In genomic region chrX:140953618-140954017, GRCm38 (mm10) we compare ENCODE assay signal across 34 mouse cellular contexts. TPM values are rescaled to one million over a fixed set of nuclear protein-coding genes. Genes with fewer than 3 reads are reported as not detected.
DNase-seq lines count a peak whose midpoint lies in the region; ATAC-seq lines count a peak whose summit lies in the region.
"Had no signal": no experiment of that assay in that cellular context is flagged by ENCODE, and none has a peak within 500 bp of the region (broad histone marks: within the 10 kb centered on the region; RNA-seq: fewer than 3 reads in every experiment).

No protein-coding gene starts in this region.

- no peaks in the 10 kb centered on the region for H3K9me3 ChIP-seq in liver, embryonic 15.5 days (replicated peaks)
- H3K9me3 ChIP-seq in forebrain, embryonic 16.5 days (ENCODE audit: control insufficient read depth, low read length), result no peaks in the 10 kb centered on the region
- H3K9me3 ChIP-seq: embryonic facial prominence, embryonic 13.5 days; G1E; intestine, embryonic 15.5 days; neural tube, embryonic 13.5 days had no signal

- H3K27me3 ChIP-seq in liver, embryonic 15.5 days, result no peaks in the 10 kb centered on the region
- no peaks in the 10 kb centered on the region; the same call in 1 of the 2 replicates for H3K27me3 ChIP-seq in forebrain, embryonic 16.5 days (replicated peaks; ENCODE audit: control insufficient read depth, insufficient read depth, low read length)
- H3K27me3 ChIP-seq: CH12.LX; intestine, embryonic 15.5 days had no signal

- peak overlapping the region; percentile 67 for H3K4me3 ChIP-seq in liver, embryonic 15.5 days (replicated peaks)
- no peak overlapping the region for H3K4me3 ChIP-seq in forebrain, embryonic 16.5 days (replicated peaks; ENCODE audit: low read length)
- H3K4me3 ChIP-seq: embryonic facial prominence, embryonic 13.5 days; intestine, embryonic 15.5 days; neural tube, embryonic 13.5 days had no signal

- peak overlapping the region; percentile 46 for H3K9ac ChIP-seq in liver, embryonic 15.5 days
- no peak overlapping the region for H3K9ac ChIP-seq in forebrain, embryonic 16.5 days (replicated peaks; ENCODE audit: low read depth, low read length)
- H3K9ac ChIP-seq: embryonic facial prominence, embryonic 13.5 days; forebrain, postnatal 0 days; intestine, embryonic 15.5 days; neural tube, embryonic 13.5 days had no signal

- 45% methylated on average over 4 of the region's 4 CpGs for WGBS in liver, embryonic 15.5 days (ENCODE audit: insufficient replicate concordance)
- WGBS in forebrain, embryonic 16.5 days, result 95% methylated on average over 4 of the region's 4 CpGs

- peaks cover 8% of the 10 kb centered on the region; the same call in 1 of the 2 replicates for H3K4me1 ChIP-seq in liver, embryonic 15.5 days (replicated peaks)
- no peaks in the 10 kb centered on the region for H3K4me1 ChIP-seq in forebrain, embryonic 16.5 days (replicated peaks; ENCODE audit: control insufficient read depth, insufficient read depth, low read length)
- H3K4me1 ChIP-seq: embryonic facial prominence, embryonic 13.5 days; intestine, embryonic 15.5 days had no signal

- ATAC-seq in erythroid progenitor cell, adult 5-6 weeks (replicated peaks; ENCODE audit: low FRiP score, poor library complexity, severe bottlenecking), result peak; percentile 83
- peak; percentile 79 for ATAC-seq in liver, embryonic 15.5 days (ENCODE audit: insufficient read depth)
- no peak for ATAC-seq in forebrain, embryonic 16.5 days
- ATAC-seq: forebrain, postnatal 0 days; hindbrain, embryonic 16.5 days; intestine, embryonic 15.5 days had no signal

- H3K27ac ChIP-seq in liver, embryonic 15.5 days (replicated peaks), result peak overlapping the region; percentile 84
- no peak overlapping the region for H3K27ac ChIP-seq in forebrain, embryonic 16.5 days (ENCODE audit: low read length)
- H3K27ac ChIP-seq: embryonic facial prominence, embryonic 13.5 days; intestine, embryonic 15.5 days; neural tube, embryonic 13.5 days had no signal

- peak overlapping the region; percentile 48 for H3K4me2 ChIP-seq in liver, embryonic 15.5 days
- H3K4me2 ChIP-seq in forebrain, embryonic 16.5 days (ENCODE audit: low read length), result no peak overlapping the region
- H3K4me2 ChIP-seq: embryonic facial prominence, embryonic 13.5 days; heart, embryonic 11.5 days; intestine, embryonic 15.5 days; neural tube, embryonic 13.5 days had no signal

- DNase-seq in c-Kit-negative CD71-positive TER-119-positive erythroid progenitor cells, embryonic 14.5 days (ENCODE audit: low read depth, low spot score), result peak; percentile 56
- DNase-seq in spleen, postnatal 14 days (ENCODE audit: low spot score in 2 of 2), result peak; percentile 9 to 12
- no peak for DNase-seq in right cerebral cortex, adult 18-20 months
- no peak for DNase-seq in neural tube, embryonic 10.5 days (ENCODE audit: extremely low spot score, low spot score)
- DNase-seq: adrenal gland, postnatal 10 days; B cell, adult 2 months; cerebellum, adult 18-20 months; cerebellum, postnatal 25 days; forebrain, postnatal 0 days; gastrocnemius, postnatal 14 days; heart, adult 11 months; kidney, adult 9 months; kidney, postnatal 14 days; lung, adult 18-20 months; lung, postnatal 10 days; midbrain, embryonic 14.5 days; thymus, adult 2 months; thymus, postnatal 4 days had no signal

- peaks cover 26% of the 10 kb centered on the region for H3K36me3 ChIP-seq in liver, embryonic 15.5 days (replicated peaks)
- no peaks in the 10 kb centered on the region for H3K36me3 ChIP-seq in forebrain, embryonic 16.5 days (ENCODE audit: control insufficient read depth, insufficient read depth)
- H3K36me3 ChIP-seq: intestine, embryonic 15.5 days had no signal

RNA-seq across cellular contexts. Expression of gene Psmd10, which starts 2.9 kb away (rescaled TPM):
- total RNA-seq in erythroid progenitor cell, adult 5-6 weeks (2015; ENCODE audit: low replicate concordance), result 18.0 and 26.3 TPM in 2 replicates
- 8.3 and 25.5 TPM in 2 replicates for total RNA-seq in erythroid progenitor cell, adult 5-6 weeks (2017; ENCODE audit: low replicate concordance)
- 37.0 and 37.5 TPM in 2 replicates for polyA plus RNA-seq in liver, embryonic 15.5 days (2015; fragmentation: Nextera tagmentation; extraction: Ambion mirVana)
- 40.5 and 44.9 TPM in 2 replicates for polyA plus RNA-seq in forebrain, embryonic 16.5 days (2015; fragmentation: Nextera tagmentation; extraction: Ambion mirVana)

RNA-seq across cellular contexts. Expression of gene Atg4a, which starts 3.1 kb away (rescaled TPM):
- total RNA-seq in erythroid progenitor cell, adult 5-6 weeks (2015; ENCODE audit: low replicate concordance), result 91.9 and 102 TPM in 2 replicates
- 80.8 and 113 TPM in 2 replicates for total RNA-seq in erythroid progenitor cell, adult 5-6 weeks (2017; ENCODE audit: low replicate concordance)
- polyA plus RNA-seq in liver, embryonic 15.5 days (2015; fragmentation: Nextera tagmentation; extraction: Ambion mirVana), result 26.0 and 27.1 TPM in 2 replicates
- 11.3 and 11.4 TPM in 2 replicates for polyA plus RNA-seq in forebrain, embryonic 16.5 days (2015; fragmentation: Nextera tagmentation; extraction: Ambion mirVana)

RNA-seq across cellular contexts. Expression of gene Vsig1, which starts 46.2 kb away (rescaled TPM):
- not detected in 2 replicates for total RNA-seq in erythroid progenitor cell, adult 5-6 weeks (2015; ENCODE audit: low replicate concordance)
- total RNA-seq in erythroid progenitor cell, adult 5-6 weeks (2017; ENCODE audit: low replicate concordance), result 0.98 TPM in 1 of 2 replicates, not detected in the other
- not detected in 2 replicates for polyA plus RNA-seq in liver, embryonic 15.5 days (2015; fragmentation: Nextera tagmentation; extraction: Ambion mirVana)
- polyA plus RNA-seq in forebrain, embryonic 16.5 days (2015; fragmentation: Nextera tagmentation; extraction: Ambion mirVana), result not detected in 2 replicates
- total RNA-seq: adrenal gland, postnatal 10 days; forebrain, postnatal 0 days; G1E; gastrocnemius, postnatal 14 days; hematopoietic stem cell, adult 5-6 weeks; layer of hippocampus, adult 18-20 months; layer of hippocampus, postnatal 25 days; megakaryocyte, adult 5-6 weeks had no signal
- polyA plus RNA-seq: embryonic facial prominence, embryonic 13.5 days; G1E; heart, embryonic 11.5 days; heart, postnatal 0 days; hindbrain, embryonic 16.5 days; neural tube, embryonic 13.5 days; spleen, adult 2 months had no signal

Comparison
In these comparisons a context has a peak if more than half of its experiments do, and no peak if none do; other contexts are left out.
1. DNase-seq: peak in c-Kit-negative CD71-positive TER-119-positive erythroid progenitor cells, embryonic 14.5 days (single experiment) and spleen, postnatal 14 days (2 of 2); none in right cerebral cortex, adult 18-20 months (single experiment) and neural tube, embryonic 10.5 days (single experiment).